Mouse (Mus musculus) urinary bladder, adult 2 months (tissue): ENCODE measurements around the gene Cuedc2. TPM values are rescaled to one million over a fixed set of nuclear protein-coding genes. Genes with fewer than 3 reads are reported as not detected.

Experiments used
- DNase-seq: peaks from one replicate; pipeline ENCODE4 v3.0.0; 2022; ENCODE audit warnings: low spot score
- polyA plus RNA-seq: library from polyadenylated mRNA; depleted of rRNA; stranded (reverse); fragments of >200 nt; gene quantifications from 2 replicates; pipeline ENCODE4 v1.2.3, GENCODE M21; 2012; rRNA removed

The Cuedc2 gene
- polyA plus RNA-seq: 114 and 120 TPM in 2 replicates

DNA sequence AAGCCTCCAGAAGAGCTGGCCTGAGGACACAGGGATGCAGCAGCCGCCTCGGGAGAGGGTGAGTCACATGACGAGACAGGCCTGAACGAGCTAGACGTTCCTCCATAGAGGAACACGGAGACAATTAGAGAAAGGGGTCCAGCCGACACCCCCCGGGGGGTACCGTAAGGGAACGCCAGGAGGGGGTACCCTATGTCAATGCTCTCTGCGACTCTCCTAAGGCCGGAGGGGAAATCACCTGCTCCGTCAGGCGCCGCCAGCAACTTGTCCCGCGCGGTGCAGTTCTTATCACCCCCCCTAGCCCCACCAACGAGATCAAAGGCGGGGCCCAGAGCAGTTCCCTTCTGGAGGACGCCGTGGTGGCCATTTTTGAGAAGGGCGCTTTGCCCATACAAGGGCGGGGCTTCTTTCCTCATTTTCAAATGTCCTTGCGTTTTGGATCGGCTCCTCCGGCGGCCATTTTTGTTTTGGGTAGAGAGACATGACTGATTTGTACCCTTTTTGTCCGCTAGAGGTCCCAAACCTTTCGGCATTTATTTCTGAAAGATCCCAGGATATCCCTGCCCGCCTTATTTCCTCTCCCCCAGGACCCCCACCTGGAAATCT lies at the start of gene Cuedc2:
Gene Cuedc2 (minus strand): TSS at position 372 of the 606 bp plus-strand sequence.
- DNase-seq: peak; percentile 88

DNA sequence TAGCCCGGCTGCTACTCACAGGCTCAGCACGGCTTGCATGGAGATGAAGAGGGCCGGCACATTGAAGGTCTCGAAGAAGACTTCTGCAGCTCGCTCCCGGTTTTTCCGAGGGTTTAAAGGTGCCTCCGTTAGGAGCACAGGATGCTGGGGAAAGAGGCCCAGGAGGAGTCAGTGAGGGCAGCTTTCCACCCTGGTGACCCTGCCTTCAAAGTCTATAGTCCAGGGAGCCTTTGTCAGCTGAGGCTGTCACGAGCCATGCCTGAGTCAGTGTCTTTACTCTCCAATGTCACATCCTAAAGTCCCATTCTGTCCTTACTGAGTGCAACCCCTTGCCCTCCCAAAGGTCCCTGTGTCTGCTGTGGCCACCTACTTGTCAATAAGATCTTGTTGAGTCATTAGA lies 43.8 kb upstream of the Cuedc2 start:
- no peak for DNase-seq

DNA sequence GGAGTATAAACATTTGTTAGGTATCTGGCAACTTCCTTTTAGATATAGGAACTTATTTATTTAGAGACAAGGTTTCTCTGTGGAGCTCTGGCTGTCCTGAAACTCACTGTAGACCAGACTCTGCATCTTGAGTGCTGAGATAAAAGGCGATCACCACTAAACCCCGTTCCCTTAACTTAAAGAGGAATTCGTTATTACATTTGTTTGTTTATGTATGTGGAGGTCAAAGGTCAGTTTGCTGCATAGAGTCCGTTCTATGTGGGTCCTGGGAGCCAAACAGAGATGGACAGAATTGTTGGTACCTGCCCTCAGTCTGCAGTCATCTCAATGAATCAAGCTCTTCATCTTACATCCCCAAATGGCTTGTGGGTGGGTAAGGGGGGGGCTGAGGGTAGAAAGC lies 37.4 kb upstream of the Cuedc2 start:
- DNase-seq: no peak

GRCm38 (mm10) chr19:46375489-46375888 lies 37.0 kb upstream of the Cuedc2 start:
- DNase-seq: no peak

- DNase-seq: no peak
Observed at GRCm38 (mm10) chr19:46374477-46375088, 36.1 kb upstream of the Cuedc2 start.

GRCm38 (mm10) chr19:46369204-46369603 lies 30.7 kb upstream of the Cuedc2 start:
- DNase-seq: no peak

GRCm38 (mm10) chr19:46367798-46368590 lies 29.5 kb upstream of the Cuedc2 start:
- DNase-seq: no peak

- DNase-seq: no peak
Observed at GRCm38 (mm10) chr19:46363294-46364009, 24.9 kb upstream of the Cuedc2 start.

DNA sequence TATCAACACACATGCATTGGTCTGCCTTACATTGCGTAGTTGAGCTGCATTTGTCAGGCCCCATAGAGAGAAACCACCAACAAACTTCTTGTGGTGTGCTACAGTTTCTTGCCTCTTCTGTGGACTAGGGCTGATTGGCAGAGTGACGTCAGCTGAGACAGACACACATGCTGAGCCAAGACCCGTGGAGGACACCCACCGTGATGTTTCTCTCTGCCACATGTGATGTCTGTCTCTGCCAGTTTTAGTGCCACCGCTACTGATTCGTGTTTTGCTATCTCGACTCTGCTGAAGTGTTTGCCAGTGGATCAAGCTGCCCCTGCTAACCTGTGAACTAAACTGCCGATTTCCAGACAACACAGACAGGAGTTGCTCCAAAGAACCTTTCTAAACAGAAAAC lies 23.6 kb upstream of the Cuedc2 start:
- DNase-seq: no peak

- DNase-seq: no peak
Observed at GRCm38 (mm10) chr19:46358381-46358780, 19.9 kb upstream of the Cuedc2 start.

- DNase-seq: no peak
Observed at GRCm38 (mm10) chr19:46357344-46358280, 19.1 kb upstream of the Cuedc2 start.

- DNase-seq: peak; percentile 72
Observed at GRCm38 (mm10) chr19:46356701-46357138, 18.2 kb upstream of the Cuedc2 start.

- DNase-seq: no peak
Observed at GRCm38 (mm10) chr19:46350168-46350932, 11.8 kb upstream of the Cuedc2 start, which contains the start of gene 2310034G01Rik. Gene 2310034G01Rik, minus strand, starts transcription at chr19:46350302.

DNA sequence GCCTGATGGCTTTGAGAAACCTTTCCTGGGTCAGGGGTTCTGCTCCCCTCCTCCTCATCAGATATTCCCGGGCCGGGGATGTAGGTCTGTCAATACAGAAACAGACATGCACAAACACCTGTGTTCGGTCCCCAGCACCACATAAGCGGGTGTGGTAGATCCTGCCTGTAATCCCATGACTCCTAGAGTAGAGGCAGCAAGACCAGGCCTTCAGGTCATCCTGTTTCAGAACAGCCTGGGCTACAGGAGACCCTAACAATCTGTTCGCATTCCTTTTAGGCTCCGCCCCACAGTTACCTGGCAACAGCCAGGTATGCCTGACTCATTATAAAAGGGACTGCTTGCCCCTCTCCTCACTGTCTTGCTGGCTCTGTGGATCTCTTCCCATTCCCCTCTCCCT lies 11.0 kb upstream of the Cuedc2 start:
- DNase-seq: no peak

DNA sequence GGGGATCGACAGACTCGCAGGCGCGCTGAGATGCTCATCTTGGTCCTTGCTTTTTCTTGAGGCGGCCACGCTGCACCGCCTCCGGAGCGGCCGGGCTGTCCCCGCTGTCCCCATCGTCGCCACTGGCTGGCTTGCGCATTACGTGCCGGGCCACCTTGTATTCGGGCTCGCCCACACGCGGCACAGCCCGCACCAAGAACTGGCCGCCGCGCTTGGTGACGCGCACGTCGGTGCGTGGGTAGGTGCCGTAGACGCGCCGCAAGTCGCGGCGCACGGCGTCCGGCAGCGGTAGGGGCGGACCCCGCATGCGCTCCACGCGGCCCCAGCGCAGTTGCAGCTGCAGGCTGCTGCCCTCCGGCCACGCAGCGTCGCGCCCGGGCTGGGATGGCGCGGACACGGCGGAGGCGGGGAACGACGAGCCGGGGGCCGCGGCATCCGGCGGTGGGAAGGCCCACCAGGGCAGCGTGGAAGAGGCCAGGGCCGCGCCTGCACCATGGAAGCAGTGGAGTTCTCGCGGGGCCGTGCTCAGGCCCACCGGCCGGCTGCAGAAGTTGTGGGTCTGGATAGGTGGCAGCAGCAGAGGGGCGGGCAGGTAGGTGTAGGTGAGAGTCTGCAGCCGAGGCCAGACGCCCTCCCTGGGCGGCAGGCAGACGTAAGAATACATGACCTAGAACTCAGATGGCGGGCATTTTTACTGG lies 10.4 kb upstream of the Cuedc2 start:
- peak; percentile 63 for DNase-seq

DNA sequence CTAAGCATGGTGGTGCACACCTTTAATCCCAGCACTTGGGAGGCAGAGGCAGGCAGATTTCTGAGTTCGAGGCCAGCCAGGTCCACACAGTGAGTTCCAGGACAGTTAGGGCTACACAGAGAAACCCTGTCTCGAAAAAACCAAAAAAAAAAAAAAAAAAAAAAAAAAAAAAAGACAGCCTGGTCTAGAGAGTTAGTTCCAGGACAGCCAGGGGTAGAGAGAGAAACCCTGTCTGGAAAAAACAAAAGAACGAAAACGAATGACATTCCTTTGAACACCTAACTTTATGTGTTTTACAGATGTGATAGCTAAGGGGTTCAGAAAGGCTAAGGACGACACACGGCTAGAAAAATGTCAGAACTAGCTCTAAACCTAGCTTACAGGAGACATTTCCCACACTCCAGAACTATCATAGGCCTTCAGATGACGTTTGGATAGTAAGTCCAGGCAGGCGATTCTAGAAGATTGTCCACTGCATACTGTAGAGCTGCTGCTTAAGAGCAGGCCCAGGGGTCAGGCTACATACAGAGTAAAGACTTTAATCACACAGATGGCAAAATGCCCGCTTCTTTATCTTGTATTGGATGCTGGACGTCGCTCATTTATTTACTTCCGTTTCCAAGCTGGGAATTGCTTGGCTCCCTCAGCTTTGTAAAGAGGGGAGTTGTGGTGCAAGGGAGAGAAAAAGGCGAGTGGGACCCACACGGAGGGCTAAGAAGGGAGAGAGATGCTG lies 9.6 kb upstream of the Cuedc2 start:
- DNase-seq: no peak

DNA sequence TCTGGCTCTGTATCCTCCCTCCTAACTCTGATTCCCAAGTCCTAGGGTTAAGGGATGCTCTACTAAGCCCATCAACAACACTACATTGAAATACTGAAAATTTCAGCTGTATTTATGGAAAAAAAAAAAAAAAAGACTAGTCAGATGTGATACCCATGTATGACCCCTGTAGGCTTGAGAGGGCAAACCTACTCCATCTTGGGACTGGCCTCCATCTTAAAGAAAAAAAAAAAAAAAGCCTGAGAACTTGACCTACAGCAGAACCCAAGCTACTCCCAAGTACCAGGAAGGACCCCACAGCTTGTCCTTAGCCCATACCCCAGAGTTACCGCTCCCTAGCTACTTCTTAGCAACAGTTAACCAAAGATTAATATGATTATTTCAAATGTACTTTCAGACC lies 8.6 kb upstream of the Cuedc2 start:
- no peak for DNase-seq

DNA sequence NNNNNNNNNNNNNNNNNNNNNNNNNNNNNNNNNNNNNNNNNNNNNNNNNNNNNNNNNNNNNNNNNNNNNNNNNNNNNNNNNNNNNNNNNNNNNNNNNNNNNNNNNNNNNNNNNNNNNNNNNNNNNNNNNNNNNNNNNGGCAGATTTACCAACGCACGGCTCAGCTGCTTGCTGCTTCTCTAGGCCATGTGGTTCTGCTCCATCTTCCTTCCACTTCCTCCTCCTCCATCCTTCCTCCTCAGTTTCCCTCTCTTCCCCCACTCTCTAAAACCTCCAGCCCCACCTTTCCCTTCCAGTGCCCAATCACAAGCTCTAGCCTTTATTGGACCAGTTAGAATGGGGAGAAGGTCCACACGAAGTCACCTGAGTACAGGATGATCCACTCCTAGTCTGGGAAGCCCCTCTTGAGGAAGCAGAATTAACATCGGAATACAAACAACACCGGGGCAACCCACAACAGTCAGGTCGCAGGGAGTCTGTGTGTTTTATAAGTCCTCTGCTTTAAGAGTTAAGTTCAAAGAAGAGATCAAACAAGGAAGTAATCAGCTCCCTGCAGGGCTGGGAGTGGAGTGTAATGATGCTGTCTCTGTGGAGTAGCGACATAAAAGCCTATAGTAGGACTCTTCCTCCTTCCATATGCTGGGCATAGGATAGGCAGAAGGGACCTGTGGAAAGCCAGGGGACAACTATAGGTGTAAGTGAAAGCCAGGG lies 6.4 kb upstream of the Cuedc2 start:
- DNase-seq: no peak
